Mouse (Mus musculus) CD8-positive naive resting alpha-beta T cell, adult 2 months (primary cell): ENCODE data around the gene Hirip3.
A peak's percentile ranks its signal among the peaks of the same experiment; 100 is the strongest.
"Not testable (repeated sequence)": the region's sequence is repeated elsewhere in the genome, so short reads cannot be mapped to it uniquely, and the experiment has no call there.

Experiments used
- DNase-seq, 2 experiments: peaks; one replicate each; pipeline ENCODE4 v3.0.0; 2022; ENCODE audit warnings: low read depth in 2 of 2, low spot score in 2 of 2

The Hirip3 gene

DNA sequence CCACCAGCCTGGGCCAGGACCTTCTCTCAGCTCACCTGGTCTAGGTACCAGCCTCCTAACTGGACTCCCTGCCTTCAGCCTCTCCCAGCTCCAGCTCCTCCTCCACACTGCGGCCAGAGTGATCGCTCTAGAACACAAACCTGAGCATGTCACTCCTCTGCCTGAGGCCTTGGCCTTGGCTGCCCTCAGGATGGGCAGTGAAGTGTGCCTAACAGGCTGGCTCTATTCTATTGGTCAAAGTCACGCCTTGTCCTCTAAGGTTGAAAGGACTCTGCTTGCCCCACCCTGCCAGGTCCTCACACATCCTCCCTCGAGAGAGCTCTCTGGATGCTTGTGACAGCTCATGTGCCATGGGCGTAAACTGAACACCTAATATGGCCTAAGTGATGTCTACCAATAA, 8.3 kb upstream of the Hirip3 start:
- no peak for DNase-seq

DNA sequence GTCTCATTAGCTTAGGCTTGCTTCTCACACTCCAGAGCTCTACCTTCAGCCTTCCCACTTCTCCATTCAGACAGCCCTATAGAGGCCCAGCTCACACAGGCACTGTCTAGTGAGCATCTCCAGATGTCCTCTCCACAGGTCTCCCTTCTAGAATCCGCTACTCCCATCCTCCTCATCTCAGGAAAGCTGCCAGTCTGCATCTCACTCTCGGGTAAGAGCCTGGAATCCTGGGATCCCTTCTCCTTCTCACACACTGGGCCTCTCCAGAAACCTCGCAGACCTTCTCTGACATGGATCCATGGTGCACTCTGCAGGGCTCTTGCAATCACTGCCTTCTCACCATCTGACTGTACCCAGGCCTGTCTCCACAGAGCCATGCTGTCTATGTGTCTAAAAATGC, 6.1 kb upstream of the Hirip3 start:
- DNase-seq, result no peak

DNA sequence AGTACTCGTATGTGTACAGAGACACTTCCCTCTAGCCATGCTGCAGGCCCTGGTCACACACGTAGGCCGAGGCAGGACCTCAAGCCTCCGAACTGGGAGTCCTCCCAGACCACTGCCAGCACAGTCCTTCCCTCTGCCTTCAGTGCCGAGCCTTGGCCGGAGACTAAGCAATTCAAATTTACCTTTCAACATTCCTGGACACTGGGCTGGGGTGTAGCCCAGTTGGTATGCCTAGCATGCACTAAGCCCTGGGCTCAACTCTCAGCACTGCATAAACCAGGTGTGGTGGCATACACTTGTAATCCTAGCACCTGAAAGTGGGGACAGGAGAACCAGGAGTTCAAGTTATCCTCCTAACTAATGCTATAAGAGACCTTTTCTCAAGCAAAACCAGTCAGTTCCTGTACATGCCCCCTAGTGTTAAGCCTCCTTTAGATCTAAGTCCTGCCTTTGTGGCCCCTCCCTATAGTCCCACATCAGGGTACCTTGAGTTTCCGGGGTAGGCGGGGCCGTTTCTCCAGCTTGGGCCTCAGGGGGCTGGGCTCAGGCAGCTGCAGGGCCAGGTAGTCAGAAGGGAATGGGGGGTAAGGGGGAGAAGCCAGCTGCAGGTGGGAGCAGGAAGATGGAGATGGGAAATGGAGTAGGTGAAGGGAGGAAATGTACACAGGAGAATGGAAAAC, 4.9 kb upstream of the Hirip3 start:
- peak in 1 of 2 experiments; percentile 28 for DNase-seq

DNA sequence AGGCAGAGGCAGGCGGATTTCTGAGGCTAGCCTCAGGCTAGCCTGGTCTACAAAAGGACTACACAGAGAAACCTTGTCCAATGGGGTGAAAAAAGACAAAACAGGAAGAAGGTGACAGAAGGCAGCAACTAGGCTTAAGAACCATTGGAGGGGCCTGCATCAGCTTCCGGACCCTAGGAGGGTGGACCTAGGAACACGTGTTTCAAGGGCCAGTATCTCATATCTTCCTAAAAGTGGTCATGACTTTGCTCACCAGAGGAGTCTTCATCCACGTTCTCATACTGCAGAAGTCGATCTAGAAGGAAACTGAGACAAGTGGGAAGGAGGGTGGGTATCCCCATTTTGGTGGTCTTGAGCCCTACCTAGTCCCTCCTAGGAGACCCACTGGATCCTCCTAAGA, 785 bp upstream of the Hirip3 start:
- DNase-seq, result no peak

DNA sequence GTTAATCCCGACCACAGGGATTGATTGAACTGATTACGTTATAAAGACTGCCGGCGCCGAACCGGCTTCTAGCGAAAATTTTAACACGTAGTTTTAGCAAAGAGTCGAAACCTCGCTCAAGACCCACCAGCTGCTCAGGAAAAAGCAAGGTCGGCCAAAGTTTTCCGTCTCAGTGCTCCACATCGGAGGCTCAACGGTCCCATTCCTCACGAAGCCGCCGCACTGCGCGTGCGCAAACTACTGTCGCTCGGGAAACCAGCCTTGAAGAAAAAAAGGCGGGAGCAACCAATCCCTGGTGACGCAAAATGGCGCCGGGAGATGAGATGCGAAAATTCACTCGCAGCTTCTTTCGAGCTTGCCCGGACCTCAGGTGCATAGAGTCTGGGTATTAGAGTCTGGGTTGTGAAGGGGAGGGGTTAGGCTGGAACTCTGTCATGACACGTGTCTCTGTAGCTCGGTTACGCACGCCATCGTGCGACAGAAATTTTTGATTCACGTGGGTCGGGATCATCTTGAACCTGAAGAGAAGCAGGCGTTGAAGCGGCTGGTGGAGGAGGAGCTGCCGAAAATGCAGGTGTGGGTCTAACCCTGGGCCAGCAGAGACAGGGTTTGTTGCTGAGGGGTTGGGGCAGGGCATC, 494 bp downstream of the Hirip3 start, which contains the start of gene Ino80e:
Ino80e (minus strand) TSS at position 231 of the 638 bp plus-strand sequence.
- peak; percentile 84 to 88 for DNase-seq

DNA sequence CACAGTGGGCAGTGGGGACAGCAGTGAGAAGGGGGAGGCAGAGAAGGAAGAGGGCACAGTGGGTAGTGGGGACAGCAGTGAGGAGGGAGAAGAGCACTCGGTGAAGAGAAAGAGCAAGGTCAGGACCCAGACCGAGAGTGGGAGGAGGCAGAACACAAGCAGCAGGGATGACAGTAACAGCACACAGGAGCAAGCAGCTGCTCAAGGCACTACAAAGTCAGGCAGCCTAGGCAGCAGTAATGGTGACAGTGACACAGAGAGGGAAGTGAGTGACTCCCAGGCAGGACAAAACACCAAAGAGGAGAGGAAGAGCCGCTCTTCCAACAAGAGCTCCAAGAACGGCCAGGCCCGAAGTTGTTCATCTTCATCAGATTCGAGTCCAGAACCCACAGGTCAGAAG, 2.0 kb downstream of the Hirip3 start:
- no peak for DNase-seq

DNA sequence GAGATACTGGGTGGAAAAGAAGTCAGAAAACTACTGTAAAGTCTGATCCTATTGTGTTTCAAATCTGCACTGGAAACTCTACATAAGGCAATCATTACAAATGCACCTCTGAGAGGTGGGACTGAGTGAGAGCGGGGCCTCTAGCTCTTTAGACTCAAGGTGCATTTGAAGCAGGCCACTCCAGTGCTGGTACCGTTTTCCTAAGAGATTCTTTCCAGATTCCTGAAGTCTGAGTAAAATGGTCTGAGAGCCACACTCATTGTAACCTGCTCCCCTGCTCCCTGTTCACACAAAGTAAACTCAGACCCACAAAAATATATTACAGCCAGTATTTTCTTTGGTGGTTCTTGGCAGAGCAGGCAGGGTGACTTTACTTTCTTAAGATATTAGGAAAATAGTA, 5.8 kb downstream of the Hirip3 start:
- DNase-seq, result no peak

DNA sequence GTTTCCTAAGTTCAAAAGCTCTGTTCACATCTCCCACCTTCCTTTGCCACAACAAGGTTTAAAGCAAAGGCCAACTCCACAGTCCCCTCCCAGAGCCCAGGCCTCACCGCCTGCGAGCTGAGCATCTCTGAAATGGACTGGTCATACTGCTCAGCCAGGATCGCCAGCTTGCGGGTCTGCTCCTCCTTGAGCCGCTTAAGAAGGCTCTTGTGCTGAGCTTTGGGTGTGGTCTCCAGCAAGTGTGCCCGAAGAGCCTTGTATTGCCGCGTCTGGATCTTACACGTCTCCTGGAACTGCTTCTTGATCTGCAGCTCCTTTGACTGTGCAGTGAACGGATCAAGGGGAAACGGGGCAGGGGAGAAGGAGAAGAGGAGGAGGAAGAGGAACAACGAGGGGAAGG, 6.2 kb downstream of the Hirip3 start:
- no peak for DNase-seq

DNA sequence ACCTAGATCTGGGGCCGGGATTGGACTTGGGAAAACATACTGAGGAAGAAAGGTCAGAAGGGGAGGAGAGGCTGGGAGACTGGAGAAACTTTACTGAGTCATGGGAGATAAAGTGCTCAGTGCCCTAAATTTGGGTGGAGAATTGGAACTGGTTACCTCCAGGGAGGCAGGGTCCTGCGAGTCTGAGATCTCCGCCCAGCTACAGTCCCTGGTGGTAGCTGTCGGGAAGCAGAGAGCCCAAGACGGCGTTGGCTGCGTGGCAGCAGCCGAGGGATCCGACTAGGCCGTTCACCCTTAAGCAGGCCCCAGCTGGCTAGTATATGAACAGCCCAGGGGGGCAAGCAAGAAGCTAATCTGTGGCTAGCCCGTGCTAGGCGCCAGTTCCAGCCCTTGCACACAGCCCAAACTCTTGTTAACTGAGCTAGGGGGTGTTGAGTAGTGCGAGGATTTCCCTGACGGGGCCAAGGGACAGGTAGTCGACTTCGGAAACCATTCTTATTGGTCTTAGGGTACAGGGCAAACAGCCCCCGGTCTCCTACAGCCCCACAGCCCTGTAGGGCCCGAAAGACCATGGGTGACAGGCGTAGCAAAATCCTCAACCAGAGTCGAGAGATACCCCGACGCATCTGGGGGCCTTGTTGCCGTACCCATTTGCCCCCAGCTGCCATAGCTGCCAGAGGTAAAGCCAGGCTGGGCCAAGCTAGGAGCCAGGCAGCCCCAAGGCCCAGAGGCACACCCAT, 8.2 kb downstream of the Hirip3 start:
- DNase-seq, result no peak

DNA sequence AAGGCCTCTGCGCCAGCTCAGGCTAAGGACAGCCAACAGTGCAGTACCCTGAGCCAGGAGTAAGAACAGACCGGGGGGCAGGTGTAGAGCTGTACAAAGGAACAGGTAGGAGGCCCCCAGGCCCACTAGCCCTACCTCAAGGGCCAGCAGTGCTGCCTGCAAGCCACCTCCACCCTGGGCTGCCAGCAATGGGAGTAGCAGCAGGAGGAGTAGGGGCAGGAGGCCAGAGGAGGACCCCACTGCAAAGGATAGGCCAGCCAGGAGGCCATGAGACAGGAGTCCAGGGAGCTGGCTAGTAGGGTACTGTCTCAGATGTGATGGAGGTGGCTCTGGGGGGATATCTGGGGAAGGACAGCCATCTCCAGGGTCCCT, 8.7 kb downstream of the Hirip3 start:
- DNase-seq, result no peak

DNA sequence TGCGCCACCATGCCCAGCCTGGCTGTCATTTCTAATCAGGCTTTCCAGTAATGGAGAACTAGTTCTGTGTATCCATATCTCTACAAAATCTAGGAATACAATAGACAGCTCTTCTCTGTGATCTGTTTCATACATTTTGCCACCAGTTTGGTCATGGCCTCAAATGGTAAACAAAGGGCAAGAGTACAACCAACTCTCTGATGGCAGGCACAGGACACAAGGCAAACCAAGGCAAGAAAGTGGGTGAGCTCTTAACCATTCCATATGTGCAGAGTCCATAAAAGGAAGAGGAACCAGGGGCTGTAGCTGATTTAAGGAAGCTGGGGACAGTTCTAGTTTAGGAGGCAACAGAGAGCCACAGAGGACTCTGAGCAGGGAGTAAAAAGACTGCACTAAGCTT, 15.5 kb downstream of the Hirip3 start:
- no peak for DNase-seq

DNA sequence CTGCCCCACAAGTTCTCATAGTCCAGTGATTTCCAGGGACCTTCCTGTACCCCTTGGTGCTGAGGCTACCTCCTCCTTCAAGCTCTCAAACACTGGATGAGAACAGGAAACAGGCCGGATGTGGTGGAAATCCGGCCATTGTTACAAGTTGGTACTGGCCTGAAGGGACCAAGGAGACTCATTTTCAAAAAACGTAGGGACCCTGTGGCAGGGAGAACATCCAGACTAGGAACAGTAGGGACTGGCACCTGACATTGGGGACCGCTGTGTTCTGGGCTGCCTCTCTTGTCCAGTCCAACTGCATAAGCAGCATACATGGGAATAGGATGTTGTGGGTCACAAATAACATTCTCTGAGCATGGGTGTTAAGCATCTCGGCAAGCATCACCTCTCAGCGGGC, 19.3 kb downstream of the Hirip3 start:
- no peak for DNase-seq

DNA sequence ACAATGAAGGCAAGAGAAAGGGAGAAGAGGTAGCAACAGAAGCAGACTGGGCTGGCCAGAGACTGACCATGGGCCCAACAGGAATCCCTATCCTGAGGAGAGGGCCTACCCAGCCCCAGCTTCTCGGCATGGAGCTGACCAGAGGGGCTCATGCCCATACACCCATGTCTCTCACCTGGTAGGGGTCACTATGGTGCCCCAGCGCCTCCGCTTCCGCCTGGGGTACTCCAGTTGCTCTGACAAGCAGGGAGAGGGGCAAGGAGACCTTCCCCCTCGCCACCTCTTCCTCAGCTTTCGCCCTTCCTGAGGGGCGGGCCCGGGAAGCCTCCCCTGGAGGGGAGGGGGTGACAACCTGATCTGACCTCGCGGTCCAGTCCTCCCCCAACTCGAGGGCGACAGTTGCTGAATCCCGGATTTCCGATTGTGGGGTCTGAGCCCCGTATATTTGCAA, 22.0 kb downstream of the Hirip3 start:
- DNase-seq, result no peak

DNA sequence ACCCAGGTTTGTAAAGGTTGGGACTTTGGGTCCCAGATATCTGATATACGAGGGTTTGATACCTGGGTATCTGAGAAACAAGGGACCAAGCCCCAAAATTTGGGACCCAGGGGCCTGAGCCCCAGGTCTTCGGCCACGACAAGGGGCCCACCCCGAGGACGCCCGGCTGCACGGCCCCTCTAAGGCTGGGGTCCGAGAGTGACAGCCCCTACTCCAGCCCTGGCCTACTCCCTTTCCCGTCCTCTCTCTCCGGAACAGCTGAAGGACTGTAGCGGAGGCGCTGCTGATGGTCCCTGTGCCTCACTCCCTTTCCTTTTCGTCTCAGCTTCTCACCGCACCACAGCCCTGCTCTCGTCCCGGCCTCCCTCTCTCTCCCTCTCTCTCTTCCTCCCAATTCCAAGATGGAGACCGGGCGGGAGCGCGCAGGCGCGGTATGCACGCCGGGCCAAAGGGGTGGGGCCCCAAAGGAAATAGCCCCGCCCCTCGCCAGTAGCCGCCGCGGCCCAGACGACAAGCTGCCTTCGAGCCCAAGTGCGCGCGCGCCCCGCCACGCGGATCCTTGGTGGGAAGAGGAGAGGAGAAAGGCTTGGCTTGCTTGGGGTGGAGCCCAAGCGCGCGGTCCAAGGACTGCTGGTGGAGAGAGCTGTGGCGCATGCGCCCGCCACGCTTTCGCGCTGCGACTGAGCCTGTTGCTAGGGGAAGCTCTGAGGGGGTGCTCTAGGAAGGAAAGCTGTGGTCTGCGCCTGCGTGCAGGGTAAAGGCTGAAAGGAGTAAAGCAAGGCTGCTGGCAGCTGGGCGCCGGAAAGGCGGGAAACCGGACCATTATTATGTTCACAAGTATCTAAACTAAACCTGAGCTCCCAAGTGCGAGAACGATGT, 22.8 kb downstream of the Hirip3 start, which contains the start of gene Taok2:
Taok2 (minus strand) TSS at position 418 of the 879 bp plus-strand sequence.
- peak; percentile 89 to 91 for DNase-seq

DNA sequence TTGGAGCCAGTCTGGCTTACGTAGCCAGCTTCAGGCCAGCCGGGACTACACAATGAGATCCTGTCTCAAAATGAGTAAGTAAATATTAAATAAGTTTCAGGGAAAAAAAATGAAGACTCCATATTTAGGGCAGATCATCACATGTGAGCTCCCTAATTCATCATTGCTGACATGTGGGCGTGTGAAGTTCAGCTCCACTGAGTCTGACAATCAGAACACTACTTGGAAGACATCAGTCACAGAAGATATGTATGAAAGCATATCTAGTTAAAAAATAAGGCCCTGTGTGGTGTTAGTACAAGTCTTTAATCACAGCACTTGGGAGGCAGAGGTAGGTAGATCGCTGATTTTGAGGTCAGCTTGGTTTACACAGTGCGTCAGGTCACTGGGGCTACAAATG, 25.5 kb downstream of the Hirip3 start:
- no peak for DNase-seq

DNA sequence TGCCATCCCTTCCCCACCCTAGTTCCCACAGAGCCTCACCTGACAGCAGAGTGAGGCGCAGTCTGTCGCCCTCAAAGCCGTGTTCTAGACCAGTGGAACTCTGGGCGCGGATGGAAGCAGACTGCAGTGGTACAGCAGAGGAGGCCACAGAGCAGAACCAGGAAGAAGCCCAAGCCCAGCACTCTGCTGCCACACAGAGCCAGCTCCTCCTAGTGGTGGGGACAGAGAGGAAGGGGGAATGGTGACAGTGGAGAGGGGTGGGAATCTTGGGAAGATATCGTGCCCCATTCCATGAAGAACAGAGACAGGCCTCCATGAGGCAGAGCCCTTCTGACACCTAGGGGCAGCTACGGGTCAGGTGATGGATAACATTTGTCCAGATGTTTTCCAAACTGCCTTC, 27.1 kb downstream of the Hirip3 start:
- no peak for DNase-seq

DNA sequence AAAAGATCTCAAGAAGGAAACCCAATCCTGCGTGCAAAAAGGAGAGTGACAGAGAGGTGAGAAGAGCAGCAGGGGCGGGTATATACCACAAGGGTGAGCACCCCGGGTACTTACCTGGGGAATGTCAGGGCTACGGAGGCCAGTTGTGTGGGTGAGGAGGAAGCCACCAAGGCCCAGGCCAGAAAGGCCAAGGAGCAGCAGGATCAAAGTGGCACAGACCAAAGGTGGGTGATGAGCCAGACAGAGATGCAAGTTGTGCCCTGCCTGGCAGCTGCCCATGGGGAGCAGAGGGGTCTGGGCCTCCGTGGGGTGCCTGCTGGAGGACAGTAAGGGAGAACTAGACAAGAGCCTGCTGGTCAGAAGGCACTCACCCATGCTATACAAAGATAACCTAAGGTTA, 35.1 kb downstream of the Hirip3 start:
- no peak for DNase-seq

DNA sequence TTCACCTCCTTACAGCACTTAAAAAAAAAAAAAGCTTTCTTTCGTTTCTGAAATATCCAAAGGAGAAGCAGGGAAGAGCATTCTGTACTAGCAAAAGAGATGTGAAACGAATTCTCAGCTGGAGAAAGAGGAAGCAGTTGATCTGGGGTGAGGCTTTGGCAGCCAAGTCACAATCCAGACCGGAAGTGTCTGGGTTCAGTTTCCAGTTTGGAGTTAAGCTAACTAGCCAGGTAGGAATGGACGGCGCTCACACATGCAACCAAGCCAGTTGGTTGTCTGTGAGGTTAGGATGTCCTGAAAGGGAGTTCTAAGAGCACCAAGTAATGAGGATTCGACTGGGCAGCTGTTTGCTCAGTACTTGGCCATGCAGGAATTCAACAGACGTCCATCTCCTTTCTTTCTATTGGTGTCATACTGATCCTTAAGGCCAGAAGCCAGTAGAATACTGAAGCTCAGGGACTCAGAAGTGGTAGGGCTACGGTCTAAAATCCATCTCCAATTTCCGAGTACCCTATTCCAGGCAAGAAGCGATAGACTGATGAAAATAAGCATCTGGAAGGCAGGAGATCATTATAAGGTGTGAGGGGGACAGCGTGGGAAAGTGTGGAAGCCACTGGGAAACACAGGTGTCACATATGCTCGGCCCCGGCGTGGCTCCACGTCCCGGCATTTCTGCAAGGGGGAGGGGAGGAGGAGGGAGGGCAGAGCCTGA, 35.8 kb downstream of the Hirip3 start:
- no peak for DNase-seq

DNA sequence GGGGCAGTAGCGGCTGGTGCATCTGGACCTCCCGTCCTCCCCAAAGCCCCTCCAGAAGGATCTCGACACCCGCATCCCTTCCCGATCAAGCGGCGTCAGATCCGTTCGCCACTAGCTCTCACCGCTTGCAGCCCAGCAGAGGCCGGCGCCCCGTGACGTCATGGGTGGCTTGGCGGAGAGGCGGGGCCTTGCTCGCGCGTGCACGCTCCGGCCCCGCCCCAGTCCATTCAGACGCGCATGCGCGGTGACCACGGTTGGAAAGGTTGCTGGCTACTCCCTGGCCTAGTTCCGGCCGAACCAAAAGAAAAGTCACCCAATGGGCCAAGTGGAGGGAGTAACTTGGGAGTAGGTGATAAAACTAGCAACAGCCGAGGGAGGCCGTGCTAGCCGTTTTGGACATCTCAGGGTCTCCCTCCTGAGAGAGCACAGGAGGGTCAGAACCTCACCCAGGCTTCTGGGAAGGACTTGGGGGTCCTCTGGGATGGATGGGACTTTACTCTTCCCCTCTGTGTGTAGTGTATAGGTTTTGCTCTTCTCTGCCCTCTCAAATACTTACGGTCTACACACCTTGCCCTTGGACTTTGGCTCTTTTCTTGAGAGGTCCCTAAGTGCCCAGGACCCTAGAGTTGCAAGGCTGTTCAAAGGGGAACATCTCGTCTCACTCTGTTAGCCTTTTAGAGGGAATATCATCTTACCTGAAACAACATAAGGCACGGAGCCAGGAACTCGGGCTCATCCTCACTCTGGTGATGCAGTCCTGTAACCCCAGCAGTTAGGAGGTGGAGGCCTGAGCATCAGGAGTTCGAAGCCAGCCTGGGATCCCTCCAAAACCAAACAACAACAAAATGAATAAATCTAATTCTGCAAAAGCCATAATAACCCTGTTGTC, 36.6 kb downstream of the Hirip3 start:
- peak; percentile 80 to 82 for DNase-seq

DNA sequence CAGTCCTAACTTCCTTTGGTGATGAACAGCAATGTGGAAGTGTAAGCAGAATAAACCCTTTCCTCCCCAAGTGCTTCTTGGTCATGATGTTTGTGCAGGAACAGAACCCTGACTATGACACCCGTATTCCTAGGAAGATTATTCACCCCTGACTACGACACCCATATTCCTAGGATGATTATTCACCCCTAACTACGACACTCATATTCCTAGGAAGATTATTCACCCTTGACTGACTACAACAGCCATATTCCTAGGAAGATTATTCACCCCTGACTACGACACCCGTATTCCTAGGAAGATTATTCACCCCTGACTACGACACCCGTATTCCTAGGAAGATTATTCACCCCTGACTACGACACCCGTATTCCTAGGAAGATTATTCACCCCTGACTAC, 38.0 kb downstream of the Hirip3 start:
- not testable (repeated sequence) for DNase-seq
